Mouse (Mus musculus): ENCODE measurements around the gene Tcf7l1. TPM values are rescaled to one million over a fixed set of nuclear protein-coding genes. Genes with fewer than 3 reads are reported as not detected.

Tcf7l1 gene
- total RNA-seq, 1 experiment from 2014 or later = not detected

DNA sequence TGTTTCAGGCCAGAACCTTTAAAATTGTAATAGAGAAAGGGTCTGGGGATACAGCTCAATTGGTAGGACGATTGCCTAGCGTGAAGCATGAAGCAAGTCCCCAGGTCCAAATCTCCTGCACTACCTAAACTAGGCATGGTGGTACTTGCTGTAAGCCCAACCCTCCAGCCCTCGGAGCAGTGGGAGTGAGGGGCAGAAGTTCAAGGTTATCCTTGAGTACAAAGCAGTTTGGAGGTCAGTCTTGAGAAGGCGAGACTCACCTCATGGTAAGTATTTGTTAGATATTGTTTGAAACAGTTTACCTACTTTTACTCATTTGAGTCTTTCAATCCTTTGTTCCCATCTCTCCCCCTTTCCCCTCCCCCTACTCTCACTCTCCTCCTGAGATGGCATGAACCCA is 65.9 kb downstream of the Tcf7l1 start:
- ATAC-seq (replicated peaks; ENCODE audit: insufficient number of reproducible peaks, low FRiP score, low TSS enrichment, poor library complexity, severe bottlenecking) = no peak

GRCm38 (mm10) chr6:72720852-72721251 is 68.2 kb downstream of the Tcf7l1 start:
- ATAC-seq (replicated peaks; ENCODE audit: insufficient number of reproducible peaks, low FRiP score, low TSS enrichment, poor library complexity, severe bottlenecking) = no peak

DNA sequence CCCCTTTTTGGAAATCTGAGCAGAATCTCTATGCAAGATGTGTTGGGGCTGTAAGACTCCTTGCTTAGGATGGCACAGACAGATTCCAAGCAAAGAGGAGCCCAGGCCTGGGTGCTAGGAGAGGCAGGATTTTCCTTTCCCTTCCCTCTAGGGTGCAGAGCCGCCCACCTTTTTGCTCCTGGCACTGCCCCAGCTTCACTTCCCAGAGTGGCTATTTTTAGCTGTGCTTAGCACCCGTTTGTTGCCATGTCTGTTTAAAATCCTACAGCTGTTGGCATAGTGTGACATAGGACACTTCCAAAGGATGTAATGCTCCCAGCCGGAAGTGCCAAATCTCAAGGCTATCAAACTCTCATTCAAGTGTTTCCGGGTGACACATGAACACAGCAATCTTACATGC is 74.3 kb downstream of the Tcf7l1 start:
- ATAC-seq (replicated peaks; ENCODE audit: insufficient number of reproducible peaks, low FRiP score, low TSS enrichment, poor library complexity, severe bottlenecking) = no peak

DNA sequence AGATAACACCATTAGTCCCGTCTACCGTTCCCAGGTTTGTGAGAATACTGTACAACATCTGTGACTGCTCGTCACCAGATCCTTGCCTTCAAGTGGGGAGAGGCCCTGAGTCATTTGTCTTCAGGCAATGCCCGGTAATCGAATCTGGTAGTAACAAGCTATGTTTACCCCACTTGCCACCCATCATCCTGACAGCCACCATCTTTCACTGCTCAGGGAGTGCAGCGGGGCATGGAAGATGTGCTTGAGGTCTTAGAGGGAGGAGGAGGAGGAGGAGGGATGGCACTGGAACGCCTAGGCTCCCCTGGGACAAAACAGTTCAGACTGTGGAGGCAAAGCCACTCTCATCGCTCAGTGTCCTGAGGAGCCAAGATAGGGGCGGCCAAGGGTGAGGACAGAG is 74.8 kb downstream of the Tcf7l1 start:
- no peak for ATAC-seq (replicated peaks; ENCODE audit: insufficient number of reproducible peaks, low FRiP score, low TSS enrichment, poor library complexity, severe bottlenecking)

DNA sequence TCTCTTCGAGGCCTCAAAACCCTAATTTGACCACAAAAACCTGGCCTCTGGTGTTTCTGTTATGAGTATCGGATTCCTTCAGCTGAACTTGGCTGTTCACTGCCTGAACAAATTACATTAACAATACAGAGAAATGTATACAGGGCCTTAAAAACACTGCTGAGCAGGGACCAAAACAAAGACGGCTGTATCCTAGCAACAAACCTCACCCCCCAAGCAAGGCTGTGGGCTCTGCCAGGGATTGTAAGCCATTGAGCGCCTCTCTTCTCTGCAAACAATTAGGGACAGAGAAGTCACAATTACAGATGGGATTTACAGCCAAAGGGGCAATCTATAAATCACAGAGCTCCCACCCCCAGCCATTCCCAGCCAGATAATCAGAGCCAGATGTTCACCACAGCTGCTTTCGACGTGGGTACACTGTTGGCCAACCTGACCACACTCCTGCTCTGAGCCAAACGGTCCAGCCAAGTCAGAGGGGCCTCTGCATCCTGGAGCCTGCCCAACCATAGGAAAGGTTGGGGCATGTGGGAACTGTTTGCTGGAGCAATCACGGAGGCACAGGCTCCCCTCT is 77.5 kb downstream of the Tcf7l1 start:
- no peak for ATAC-seq (replicated peaks; ENCODE audit: insufficient number of reproducible peaks, low FRiP score, low TSS enrichment, poor library complexity, severe bottlenecking)

- ATAC-seq (replicated peaks; ENCODE audit: insufficient number of reproducible peaks, low FRiP score, low TSS enrichment, poor library complexity, severe bottlenecking) = no peak
These were observed 78.1 kb downstream of the Tcf7l1 start for GRCm38 (mm10) chr6:72710897-72711507.

DNA sequence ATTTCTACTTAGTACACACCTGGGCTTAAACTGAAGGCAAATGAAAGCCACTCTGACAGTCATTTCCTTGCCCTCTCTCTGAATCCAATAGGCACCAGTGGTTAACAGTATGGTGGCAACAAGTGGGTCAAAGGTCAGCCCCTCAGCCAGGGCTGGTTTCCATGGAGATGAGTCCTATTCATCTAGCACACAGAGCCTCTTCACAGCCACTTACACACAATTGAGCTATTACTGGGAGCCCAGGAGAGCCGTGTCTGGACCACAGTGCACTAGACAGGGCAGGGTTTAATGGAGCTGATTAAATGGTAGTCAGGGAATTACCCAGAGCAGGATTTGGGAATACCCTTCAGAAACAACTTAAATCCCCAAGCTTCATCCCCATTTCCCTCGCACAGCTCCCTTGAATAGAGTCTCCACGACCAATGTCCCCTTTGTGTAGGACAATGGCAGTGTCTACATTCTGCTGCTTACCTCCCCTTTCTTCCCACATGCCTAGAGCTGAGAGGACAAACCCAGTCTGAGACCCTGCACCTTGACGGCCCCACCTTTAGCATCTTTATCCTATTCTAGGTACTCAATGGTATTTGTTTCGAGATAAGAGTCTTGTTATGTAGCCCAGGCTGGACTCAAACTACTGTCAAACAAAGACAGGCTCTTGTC is 89.5 kb downstream of the Tcf7l1 start:
- ATAC-seq (replicated peaks; ENCODE audit: insufficient number of reproducible peaks, low FRiP score, low TSS enrichment, poor library complexity, severe bottlenecking) = no peak

- no peak for ATAC-seq (replicated peaks; ENCODE audit: insufficient number of reproducible peaks, low FRiP score, low TSS enrichment, poor library complexity, severe bottlenecking)
These were observed 90.5 kb downstream of the Tcf7l1 start for GRCm38 (mm10) chr6:72698559-72698958.

GRCm38 (mm10) chr6:72696601-72697335 is 92.3 kb downstream of the Tcf7l1 start:
- ATAC-seq (replicated peaks; ENCODE audit: insufficient number of reproducible peaks, low FRiP score, low TSS enrichment, poor library complexity, severe bottlenecking) = no peak

DNA sequence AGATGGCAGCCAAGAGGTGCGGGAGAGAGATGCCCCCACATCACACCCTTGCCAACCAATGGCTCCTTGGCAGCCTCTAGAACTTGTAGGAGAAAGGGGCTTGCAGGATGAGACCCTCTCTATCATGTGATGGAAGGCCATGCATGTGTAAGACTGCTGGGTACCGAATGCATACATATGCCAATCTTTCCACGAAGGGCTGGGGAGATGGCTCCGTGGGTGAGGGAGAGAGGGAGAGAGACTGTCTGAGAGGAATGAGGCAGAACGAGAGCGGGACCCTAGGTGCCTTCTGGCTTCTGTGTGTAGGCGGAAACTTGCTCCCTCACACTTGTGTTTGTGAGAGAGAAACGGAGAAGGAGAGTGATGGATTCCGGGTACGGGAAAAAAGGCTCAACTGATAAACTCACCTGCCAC is 94.3 kb downstream of the Tcf7l1 start:
- no peak for ATAC-seq (replicated peaks; ENCODE audit: insufficient number of reproducible peaks, low FRiP score, low TSS enrichment, poor library complexity, severe bottlenecking)

DNA sequence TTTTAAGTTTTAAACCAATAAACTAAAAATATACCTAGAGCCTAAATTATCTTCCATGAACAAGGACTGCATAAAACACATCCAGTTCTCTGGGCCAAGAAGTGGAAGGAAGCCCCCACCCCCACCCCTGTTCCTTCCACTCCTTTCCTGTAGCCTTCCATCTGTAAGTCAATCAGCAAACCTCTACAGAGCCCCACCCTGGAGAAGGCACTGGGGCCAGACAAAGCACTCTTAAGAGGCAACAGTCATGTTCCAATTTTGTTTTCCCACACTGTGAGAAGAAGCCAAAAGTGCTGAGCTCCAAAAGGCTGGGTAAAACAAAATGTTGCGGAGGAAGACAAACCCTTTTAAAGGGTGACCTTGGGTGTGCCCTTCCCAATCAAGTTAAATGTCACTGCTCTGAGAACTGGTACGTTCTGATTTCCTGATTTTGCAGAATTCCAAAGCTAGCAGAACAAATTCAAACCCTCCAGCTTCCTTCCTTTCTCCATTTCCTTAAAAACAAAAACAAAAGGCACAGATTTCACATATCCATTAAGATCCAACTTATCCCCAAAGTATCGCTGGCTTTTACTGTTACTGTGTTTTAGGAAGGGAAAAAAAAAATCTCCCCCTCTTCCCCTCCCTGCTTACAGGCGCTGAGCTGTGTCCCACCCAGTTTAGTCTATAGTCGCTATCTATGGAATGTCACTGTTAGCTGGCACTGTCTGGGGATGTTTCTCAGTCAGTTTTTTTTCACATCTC is 94.8 kb downstream of the Tcf7l1 start:
- ATAC-seq (replicated peaks; ENCODE audit: insufficient number of reproducible peaks, low FRiP score, low TSS enrichment, poor library complexity, severe bottlenecking) = no peak

DNA sequence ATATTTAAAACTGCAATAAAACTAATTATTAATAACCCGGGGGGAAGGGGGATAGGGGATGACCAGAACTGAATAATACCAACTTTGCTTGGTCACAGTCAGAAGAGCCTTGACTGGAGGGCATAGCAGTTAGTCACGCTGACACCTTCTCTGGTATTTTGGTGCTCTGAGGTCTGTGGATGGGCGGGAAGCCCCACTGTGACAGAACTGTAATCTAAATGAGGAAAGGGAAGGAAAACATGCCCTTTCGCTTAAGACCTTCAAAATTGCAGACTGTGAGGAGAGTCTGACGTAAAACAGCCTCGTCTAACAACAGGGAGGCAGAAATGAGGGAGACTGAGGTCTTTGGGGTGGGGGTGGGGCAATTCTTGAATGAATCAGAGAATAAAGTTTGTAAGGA is 96.6 kb downstream of the Tcf7l1 start:
- no peak for ATAC-seq (replicated peaks; ENCODE audit: insufficient number of reproducible peaks, low FRiP score, low TSS enrichment, poor library complexity, severe bottlenecking)

DNA sequence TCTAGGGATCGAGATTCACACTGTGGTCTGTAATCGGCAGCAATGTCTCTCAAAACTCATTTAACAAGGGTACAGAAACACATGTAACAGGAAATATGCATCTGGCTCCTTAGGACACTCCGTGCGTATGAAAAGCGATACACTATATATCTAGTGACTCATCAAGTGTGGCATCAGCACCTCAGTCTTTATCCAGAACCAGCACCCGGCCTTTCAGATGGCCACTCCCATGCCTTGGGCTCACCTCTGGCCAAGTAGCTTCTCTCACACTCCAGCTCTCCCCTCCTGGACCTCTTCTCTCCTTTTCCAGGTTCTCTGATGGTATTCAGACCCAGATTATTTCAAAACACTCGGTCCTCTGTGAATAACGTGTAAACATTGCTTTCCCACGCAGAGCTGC is 97.5 kb downstream of the Tcf7l1 start:
- ATAC-seq (replicated peaks; ENCODE audit: insufficient number of reproducible peaks, low FRiP score, low TSS enrichment, poor library complexity, severe bottlenecking) = no peak

DNA sequence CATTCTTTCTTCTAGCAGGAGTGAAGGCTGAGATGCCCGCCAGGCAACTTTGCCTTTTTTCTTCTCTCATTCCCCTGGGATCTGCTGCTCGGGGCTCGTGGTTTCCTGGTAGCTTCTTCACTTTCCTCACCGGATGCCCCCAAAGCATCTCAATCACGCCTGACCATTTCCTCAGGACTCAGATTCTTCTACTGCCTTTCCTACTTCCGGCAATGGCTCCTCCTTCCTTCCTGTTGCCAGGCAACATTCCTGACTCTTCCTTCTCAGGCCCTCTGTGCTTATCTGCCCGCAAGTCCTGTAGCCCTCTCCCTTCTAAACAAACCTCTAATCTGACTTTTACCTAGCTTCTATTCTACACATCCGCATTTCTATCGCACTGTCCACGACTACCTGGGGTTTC is 98.5 kb downstream of the Tcf7l1 start:
- no peak for ATAC-seq (replicated peaks; ENCODE audit: insufficient number of reproducible peaks, low FRiP score, low TSS enrichment, poor library complexity, severe bottlenecking)

GRCm38 (mm10) chr6:72690001-72690400 is 99.1 kb downstream of the Tcf7l1 start:
- ATAC-seq (replicated peaks; ENCODE audit: insufficient number of reproducible peaks, low FRiP score, low TSS enrichment, poor library complexity, severe bottlenecking) = no peak

DNA sequence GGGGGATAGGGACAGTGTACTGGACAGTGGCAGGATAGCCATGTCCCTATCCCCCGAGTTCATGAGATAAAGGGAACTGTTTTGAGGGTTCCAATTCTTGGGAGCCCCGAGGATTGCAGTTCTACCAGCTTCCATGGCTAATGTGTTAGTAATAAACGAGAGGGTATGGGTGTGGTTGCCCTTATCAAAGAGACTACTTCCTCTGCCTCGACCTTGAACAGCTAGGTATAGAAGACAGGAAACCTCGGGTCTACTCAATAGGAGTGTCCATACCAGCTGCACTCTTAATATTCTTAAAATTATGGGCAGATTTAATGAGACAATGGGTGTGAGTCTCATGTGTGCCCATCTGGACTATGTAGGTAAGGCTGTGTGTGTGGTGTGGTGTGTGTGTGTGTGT is 100.0 kb downstream of the Tcf7l1 start:
- no peak for ATAC-seq (replicated peaks; ENCODE audit: insufficient number of reproducible peaks, low FRiP score, low TSS enrichment, poor library complexity, severe bottlenecking)

DNA sequence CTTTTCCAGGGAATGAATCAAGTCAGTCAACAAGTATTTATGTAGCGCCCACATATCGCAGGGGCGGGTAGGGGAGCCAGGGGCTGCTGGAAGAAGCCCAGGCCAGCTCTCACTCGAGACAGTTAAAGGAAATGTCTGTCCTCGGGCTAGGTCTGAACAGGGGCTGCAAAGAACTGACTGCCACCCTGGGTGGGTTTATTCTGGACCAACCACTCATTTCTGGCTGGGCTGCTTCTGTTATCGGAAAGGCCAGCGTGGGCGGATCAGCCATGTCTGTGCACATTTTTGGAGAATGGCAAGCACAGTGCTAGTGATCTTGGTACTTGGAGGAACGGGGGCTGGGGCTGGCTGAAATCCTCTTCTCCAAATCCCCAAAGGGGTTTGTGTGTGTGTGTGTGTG is 103.9 kb downstream of the Tcf7l1 start:
- ATAC-seq (replicated peaks; ENCODE audit: insufficient number of reproducible peaks, low FRiP score, low TSS enrichment, poor library complexity, severe bottlenecking) = no peak

DNA sequence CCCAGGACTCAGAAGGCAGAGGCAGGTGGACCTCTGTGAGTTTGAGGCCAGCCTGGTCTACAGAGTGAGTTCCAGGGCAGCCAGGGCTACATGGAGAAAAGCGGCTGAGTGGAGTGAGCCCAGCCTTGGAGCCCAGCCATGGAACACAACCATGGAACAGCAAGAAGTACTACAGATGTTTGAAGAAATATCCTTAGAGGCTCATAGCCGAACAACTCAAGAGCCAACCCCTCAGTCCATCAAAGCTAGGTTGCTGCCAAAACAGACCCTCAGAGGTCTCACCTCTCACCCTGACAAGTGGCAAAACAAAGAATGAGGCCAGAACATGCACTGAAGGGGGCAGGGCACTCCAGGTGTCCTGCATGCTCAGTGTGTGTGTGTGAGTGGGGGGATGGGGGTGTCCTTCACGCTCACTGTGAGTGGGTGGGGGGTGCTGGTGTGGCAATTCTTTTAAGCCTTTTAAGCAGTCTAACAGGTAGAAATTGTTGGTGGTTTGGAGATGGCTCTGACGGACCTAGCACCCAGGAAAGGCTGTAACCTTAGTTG is 104.7 kb downstream of the Tcf7l1 start:
- ATAC-seq (replicated peaks; ENCODE audit: insufficient number of reproducible peaks, low FRiP score, low TSS enrichment, poor library complexity, severe bottlenecking) = no peak

DNA sequence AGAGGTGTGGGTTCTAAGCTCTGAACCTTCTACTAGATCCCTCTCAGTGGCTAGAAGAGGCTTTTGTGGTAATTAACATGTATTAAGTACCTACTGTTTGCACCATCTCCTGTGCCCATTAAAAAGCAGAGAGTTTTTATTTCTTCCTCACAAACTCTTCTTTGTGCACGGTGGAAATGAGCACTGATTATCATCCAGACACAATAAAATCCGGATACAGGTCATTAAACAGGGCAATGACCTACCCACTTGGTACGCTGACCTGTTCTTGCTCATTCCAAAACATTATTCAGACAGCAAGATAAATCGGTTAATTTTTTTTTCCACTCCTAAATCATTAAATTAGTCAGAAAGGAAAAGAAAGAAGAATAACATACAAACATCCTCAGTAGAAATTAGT is 106.8 kb downstream of the Tcf7l1 start:
- ATAC-seq (replicated peaks; ENCODE audit: insufficient number of reproducible peaks, low FRiP score, low TSS enrichment, poor library complexity, severe bottlenecking) = no peak

Data from monocyte, adult 5-6 weeks (primary cell).